Mouse (Mus musculus): ENCODE measurements around the gene Fyn.

Fyn gene

DNA sequence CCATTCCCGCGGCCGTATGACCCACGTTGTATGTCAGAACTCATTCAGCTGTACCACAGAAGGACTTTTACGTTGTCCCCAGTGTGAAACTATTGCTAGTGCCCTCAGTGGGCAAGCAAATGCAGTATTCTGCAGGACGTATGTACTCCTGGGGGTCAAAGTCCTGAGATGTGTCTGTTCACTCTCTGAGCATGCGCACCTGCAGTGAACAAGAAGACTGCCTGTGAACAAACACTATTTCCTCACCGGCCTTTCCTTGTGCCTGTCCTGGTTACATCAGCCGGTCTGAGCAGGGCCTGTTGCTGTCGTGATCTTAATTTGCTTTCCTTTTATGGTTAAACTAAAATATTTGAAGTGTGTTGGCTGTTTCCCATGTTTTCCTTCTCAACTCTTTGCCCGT, 77.2 kb downstream of the Fyn start:
- DNase-seq (ENCODE audit: low spot score) = no peak

DNA sequence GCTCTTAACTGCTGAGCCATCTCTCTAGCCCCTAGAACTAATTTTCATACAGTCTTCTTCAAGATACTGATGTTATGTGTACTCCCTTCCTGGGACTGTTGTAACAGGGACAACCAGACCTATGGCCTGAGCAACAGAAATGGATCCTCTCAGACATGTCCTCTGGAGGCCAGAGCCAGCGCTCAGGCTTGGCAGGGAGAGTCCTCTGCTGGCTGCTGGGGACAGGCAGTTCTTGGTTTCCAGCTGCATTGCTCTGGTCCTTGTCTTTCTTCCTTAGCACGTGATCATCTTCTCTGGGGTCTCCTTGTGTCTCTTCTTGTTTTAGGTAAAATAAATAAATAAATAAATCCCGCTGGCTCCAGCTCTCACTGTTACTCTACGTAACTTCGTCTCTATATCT, 78.1 kb downstream of the Fyn start:
- DNase-seq (ENCODE audit: low spot score) = no peak

DNA sequence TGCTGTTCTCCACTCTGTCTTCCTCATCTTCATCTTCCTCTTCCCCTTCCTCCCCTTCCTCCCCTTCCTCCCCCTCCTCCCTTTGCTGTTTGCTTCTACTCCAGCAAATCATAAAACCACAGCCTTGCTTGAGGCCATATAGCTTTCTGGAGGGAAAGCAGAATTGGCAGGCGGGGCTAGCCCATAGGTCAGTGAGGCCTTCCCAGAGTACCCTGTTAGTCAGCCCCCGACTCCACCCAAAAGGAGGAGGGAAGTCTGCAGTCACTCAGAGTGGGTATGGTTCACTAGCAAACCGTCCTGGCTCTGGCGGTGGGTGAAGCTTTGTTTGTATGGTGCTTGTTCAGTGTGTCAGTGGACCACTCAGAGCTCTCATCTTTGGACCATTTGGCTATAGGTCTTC, 80.5 kb downstream of the Fyn start:
- DNase-seq (ENCODE audit: low spot score) = no peak

DNA sequence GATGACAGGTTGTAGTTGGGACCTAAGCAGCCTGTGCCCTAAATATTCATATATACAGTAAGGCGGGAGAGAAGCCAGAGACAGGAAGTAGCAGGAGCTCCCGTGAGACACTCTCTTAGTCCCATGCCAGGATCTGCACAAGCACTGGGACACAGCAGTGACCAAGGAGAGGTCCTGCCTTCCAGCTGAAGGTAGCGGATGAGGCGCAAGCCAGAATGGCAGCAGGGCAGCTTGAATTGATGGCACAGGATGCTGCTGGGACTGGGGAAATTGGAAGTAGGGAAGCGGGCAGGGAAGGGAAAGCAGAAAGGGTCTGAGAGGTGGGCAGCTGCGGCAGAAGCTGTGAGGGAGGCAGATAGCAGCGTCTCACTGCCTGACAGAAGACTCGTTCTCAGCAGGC, 81.7 kb downstream of the Fyn start:
- no peak for DNase-seq (ENCODE audit: low spot score)

DNA sequence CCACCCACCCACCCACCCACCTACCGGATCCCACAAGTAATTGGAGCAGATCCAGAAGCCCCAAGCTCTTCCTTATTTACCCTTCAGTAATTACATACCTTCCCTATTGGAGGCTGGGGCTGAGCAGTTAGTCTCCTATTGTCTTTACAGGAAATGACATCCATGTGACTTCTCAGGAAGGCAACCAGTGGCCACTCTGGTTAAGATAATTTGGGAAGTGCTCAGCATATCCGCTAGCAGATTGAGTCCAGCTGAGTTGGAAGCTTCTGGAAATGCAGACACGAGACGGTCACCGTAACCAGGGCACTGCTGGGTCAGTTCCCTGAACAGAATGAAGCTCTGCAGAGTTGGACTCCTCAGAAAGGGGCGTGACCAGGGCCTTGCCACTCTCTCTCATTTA, 82.4 kb downstream of the Fyn start:
- DNase-seq (ENCODE audit: low spot score) = no peak

DNA sequence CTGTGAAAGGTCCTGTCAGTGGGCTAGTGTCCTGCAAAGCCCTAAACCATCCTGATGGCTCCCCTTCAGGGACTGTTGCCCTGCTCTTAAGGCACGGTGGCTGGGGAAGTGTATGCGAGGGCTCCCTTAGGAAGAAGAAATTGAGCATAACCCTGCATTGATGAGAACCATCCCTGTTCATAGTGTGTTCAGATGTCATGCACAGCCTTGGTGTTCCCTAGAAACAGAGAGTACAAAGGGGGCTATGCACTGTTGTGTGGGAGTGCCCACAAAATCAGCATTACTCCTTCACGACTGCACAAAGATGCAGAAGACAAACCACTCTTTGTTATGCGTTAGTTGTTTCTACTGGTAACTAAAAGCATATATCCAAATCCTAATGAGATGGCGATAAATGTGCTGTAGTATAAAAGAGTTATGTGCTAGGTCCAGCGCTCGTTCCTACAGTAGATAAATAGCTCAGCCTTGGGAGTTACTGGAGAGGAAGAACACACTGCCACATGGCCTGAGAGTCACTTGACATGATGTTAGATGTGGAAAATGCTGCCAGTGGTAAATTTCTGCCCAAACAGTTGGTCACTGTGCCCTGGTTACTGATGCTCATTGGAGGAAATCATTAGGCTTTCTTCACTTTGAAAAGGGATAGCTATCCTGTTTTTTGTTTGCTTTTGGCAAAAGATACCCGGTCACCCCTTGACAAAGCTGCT, 83.4 kb downstream of the Fyn start:
- DNase-seq (ENCODE audit: low spot score) = no peak

DNA sequence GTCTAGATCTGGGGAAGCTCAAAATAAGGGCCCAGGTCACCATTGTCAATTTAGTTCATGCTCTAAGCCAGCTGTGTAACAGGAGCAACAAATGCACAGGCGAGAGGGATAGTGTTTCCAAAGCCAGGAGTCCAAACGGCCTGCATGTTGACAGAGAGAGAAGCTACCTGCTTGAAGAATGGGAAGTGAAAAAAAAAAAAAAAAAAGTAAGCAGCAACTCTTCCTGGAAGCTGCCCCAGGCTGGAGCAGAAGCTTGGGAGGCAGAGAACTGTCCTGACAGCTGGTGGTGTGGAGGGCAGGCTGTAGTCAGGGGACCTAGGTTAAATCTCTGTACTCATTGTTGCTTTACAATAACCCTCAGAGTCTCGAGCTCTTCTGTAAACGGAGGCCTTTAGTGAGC, 86.7 kb downstream of the Fyn start:
- no peak for DNase-seq (ENCODE audit: low spot score)

DNA sequence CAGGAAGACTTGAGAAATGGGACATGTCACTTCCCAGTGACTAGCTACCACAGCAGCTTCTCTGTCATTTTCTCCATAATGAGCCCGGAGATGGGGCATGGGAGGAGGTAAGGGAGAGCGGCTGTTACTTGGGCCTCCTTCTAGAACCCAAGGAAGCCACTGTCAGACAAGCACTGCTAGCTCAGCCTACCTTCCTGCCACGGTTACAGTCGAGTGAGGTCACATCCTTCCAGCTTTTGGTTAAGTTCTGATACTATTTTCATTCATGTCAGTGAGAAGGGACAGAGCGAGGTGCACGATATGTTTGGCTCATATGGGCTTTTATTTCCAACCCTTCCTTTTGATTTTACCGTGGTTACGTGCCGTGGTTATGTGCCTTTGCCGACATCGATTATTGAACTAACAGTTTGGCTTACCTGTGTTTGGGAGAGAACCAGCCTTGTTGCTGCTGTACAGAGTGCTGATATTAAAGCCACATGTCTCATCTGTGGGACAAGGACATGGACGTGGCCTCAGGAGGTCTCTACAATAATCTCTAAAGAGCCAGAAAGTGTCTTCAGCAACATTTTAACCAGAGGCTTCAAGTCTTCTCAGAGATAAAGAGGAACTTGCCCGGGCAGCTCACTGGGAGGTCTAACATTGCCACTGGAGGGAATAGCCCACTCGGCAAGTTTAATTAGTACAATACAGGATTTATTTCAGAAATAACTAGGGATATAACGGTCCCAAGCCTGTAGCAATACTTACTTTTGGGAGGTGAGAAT, 87.4 kb downstream of the Fyn start:
- no peak for DNase-seq (ENCODE audit: low spot score)

DNA sequence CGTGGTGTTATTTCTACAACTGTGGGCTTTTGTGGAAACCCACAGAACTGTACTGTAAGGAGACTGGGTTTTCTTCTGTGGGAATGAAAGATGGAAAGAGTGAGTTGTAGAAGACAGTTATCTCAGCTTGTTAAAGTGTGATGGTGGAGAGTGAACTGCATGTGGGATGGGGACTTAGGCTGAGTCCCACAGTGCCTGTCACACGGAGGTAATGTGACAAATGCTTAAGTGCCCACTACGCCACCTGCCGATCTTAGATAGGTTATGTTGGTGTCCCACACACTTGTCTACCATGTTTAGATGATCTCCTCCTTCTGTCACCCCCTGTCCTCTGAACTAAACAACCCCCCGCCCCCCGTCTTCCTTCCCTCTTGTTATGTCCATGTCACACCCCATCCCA, 88.1 kb downstream of the Fyn start:
- DNase-seq (ENCODE audit: low spot score) = no peak

DNA sequence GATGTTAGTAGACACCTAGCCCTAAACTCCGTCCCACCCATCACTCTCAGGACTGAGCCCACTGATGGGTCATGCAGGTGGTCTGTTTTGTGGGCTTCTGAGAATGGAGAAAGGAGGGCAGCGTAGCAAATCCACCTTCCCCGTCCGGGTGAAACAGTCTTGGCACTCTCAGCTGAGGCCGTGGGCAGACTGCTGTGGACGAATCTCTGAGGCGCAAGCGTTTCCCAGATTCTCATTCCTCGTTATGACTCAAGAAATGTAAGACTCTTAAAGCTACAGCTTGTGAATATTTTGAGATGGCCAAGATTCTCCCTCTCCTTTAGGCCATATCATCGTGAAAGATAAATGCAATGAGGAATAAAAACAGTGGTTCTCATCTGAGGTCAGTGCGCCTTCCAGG, 88.6 kb downstream of the Fyn start:
- no peak for DNase-seq (ENCODE audit: low spot score)

DNA sequence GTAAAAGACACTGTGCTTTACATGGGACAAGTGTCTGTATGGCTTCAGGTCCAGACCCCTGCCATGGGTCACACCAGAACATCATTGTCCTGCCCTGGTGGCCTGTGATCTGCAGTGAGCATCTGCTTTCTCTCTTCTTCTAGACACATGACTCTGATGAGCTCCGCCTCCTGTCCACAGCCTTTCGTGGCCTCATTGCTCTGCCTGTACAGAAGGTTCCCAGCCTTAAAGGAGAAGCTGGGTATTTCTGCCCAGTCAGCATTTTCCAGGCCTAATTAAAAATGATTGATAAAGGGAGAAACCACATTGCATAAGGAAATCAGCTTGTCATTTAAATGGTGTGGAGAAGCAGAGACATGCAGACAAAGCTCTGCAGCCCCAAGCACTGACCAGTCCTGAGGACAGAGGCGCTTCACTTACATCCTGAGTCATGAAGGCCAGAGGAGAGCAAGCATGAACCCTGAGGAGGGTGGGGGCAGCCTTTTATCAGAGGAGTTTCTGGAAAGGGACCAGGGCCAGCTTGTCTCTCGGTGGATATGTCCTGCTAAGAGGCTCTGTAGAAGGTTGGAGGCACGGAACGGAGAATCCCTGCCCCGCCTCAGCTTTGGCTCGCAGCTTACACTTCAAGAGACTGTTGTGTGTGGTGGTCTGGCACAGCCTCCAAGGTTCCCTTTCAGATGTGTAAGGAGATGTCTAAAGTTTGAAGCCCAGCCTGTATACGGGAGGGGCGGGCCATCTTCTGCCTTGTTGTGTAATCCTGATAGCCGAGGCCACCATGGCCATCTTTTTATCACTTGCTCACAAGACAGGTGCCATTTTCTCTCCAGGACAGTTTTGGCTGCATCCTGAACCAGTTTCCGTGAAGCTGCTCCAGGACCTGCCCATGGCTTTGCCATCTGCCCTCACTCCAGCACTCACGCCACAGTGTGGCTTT, 90.4 kb downstream of the Fyn start:
- DNase-seq (ENCODE audit: low spot score) = peak; percentile 52

DNA sequence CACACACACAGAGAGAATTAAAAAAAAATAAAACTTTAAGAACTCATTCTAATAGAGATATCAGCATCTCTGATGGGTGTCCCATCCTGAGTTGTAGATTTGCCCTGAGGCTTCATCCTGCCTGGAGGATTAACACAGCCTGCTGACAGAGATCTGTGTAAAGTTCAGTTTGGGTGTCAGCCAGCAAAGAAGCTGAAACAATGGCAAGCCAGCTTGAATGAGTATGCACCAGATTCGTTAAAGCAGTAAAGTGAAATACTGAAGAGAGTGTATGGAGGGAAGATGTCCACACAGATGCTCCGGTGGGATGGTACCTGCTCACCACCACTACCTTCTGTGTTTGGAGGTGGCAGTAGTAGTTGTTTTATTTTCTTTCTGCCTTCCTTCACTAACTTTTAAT, 92.0 kb downstream of the Fyn start:
- no peak for DNase-seq (ENCODE audit: low spot score)

DNA sequence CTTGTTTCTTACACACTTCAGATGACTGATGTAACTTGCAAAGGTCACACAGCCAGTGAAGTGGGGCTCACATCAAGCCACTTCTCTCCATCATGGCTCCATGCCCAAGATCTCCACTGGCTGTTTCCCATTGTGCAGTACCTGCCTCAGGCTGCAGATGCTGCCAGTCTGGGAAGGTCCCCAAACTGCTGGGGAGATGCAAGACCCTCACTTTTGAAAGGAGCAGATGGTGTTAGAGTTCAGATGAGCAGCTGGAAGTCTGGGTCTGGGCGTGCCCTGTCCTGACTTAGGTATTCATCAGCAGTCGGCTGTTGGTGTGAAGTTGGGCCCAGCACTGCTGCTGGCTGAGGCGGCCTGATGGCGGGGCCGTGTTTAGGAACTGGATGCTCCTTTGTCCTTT, 93.3 kb downstream of the Fyn start:
- no peak for DNase-seq (ENCODE audit: low spot score)

DNA sequence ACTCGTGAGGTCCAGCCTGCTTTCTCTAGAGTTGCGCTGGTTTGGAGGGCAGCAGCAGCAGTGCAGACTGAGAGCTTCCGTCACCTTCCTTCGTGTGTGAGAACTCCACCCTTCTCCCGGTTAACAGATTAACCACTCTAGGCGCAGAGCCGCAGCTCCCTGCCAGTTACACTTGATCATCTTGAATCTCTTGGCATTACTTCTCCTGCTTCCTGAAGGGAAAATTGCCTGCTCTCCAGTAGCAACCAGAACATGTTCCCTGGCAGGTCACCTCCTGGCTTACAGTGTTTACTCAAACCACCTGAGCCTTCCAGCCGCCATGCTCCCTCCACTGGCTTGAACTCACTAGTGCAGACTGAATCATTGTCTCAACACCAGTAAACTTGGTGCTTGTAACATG, 94.1 kb downstream of the Fyn start:
- no peak for DNase-seq (ENCODE audit: low spot score)

DNA sequence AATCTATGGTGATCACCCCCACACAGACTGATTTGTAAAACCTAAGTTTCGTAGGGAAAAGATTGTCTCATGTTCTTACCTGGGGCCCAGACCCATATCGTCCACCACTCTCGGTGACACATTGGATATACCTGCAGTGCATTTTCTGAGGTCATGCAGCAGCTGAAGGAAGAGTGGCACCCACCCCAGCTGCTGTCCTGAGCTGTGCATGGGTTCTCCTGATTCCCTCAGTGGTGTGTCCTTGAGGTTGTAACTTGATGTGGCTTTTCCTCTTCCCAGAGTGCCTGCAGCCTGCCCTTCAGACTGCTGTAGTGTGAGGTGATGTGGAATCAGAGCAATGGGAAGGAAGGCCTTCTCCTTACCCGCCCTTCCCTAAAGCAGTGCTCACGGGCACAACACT, 95.7 kb downstream of the Fyn start:
- DNase-seq (ENCODE audit: low spot score) = no peak

DNA sequence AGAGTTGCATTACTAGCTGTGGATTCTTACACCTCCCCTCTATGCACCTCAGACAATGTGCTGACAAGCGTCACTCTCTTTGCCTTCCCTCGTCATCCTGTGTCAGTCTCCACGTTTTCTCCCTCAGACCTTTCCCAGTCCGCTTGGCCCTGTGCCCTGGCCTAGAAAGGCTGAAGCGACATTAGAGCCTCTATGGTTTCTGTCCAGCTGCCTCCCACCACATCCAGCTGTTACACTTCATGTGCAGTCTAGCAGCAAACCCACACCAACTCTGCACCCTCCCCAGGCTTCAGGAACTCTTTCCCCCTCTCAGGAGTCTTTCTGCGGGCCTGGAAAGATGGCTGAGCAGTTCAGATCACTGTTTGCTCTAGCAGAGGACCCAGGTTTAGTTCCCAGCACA, 98.7 kb downstream of the Fyn start:
- peak; percentile 66 for DNase-seq (ENCODE audit: low spot score)

DNA sequence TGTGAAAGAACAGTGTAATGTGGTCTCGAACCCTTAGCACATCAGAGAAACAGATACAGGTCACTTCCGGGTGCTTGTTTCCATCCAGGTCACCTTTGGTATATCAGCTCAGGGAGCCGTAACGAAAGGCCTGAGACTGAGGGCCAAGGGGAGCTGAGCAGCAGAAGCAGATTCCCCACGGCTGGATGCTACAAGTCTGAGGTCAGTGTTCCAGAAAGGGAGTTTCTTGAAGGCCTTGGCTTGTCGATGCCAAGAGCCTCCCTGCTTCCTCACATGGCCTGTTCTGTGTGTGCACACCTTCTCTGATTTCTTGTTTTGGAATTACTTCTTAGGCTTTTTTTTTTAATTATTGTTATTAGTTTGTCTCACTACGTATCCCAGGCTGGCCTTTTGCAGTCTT, 99.2 kb downstream of the Fyn start:
- no peak for DNase-seq (ENCODE audit: low spot score)

DNA sequence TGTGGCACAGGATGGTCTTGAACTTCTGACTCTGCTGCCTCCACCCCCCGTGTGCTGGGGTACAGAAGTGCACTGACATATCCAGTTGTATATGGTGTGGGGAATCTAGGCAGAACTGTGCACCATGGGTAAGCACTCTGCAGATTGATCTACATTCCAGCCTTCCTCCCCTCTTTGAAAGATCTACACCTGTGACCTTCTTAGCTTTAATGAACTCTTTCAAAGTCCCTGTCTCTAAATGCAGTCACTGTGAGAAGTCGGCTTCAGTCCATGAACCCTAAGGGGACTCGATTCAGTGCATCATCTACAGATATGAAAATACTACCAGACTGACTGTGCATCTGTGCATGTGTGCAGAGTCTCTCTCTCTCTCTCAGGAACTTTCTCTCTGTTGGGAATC, 99.9 kb downstream of the Fyn start:
- no peak for DNase-seq (ENCODE audit: low spot score)

DNA sequence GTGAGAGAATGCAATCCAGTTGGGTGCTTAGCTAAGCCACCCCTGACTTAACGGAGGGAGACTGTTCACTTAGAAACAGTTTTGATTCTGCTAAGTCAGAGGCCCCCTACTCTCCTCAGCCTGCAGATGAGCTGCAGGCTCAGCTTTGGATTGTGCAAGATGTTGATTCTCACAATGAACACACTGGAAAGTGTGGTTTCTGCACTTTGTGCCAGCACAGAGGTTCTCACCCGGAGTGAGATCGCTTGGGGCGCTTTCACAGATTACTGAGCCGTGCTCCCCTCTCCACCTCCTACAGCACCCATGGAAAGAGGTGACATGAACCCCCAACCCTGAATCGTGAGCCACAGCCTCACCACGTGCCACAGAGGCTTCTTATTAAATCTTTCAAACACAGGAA, 100.7 kb downstream of the Fyn start:
- no peak for DNase-seq (ENCODE audit: low spot score)

DNA sequence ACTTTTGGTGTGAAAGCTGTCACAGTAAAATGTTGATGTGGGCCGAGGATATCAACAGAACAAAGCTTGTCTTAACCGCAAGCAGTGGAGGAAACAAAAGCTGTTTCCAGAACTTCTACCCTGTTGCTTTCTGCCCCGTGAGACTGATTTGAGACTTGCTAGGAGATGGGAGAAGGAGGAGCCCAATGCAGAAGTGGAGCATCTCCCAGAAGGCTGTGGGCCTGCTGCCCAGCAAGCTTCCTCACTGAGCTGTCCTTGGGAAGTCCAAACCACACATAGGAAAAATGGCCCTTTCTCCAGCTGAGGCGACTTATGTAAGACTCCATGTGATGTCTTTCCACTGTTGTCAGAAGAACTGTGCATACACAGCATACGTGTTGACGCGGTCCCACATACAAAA, 101.7 kb downstream of the Fyn start:
- DNase-seq (ENCODE audit: low spot score) = peak; percentile 56

DNA sequence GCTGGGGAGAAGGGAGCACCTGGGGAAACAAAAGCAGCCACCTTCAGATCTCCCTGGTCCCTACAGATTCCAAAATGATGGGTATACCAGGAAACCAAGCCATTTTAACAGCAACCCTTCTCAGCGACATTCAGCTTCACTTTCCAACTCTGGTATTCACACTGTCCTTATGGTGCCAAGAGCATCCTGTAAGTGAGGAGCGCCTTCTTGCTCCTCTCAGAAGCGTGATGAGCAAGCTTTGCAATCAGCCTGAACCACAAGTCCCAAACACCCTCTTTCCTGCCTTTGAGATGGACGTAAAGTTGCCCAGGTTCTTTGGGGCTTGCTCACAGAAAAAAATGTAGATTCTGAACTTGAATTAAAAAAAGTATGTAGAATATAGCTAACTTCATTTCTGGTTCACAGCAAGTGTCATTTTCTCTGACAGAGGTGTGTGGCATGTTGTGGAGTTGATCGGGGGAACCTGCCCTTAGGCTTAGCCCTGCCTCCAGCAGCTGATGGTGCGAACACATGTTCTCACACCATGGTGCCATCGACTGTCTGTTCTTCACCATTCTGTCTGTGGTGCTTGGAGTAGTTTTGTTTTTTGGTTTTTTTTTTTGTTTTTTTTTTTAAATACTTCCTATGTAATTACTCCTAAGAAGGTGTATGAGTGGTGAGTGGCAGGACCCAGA, 102.5 kb downstream of the Fyn start:
- DNase-seq (ENCODE audit: low spot score) = no peak
